Mouse (Mus musculus): ENCODE results near the gene Slc16a3. TPM values are rescaled to one million over a fixed set of nuclear protein-coding genes. Genes with fewer than 3 reads are reported as not detected.

Gene Slc16a3
- polyA plus RNA-seq, 1 experiment = 8.0 TPM

DNA sequence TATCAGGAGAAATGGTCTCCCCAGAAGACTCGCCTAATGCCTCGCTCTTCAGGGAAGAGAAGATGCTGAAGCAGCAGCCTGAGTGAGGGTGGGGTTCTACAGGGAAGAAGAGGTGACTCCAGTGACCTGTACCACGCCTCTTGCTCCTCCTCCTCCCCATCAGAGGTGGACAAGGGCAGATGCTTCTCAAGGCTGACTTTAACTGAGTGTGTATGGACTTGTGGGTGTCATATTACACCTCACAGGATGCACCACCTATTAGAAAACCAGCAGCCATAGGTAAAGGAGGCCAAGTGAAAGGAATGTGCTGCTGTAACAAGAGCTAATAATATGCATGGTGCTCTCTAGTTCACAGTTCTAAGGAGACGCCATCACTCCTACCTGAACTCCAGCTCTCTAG, 17.3 kb downstream of the Slc16a3 start:
- peaks cover 89% of the 10 kb centered on the region for H3K36me3 ChIP-seq (ENCODE audit: control insufficient read depth, insufficient read depth, low read length)
- H3K27ac ChIP-seq (ENCODE audit: control insufficient read depth, insufficient read depth, low read length) = no peak overlapping the region
- H3K4me1 ChIP-seq (replicated peaks; ENCODE audit: control insufficient read depth, insufficient read depth, low read length) = no peaks in the 10 kb centered on the region
- no peak for DNase-seq
- 95% methylated on average over 4 of the region's 4 CpGs for whole genome bisulfite sequencing
- TF ChIP-seq POLR2A (IDR thresholded peaks at IDR 0.05; ENCODE audit: control insufficient read depth, extremely low read depth, insufficient read depth, low read length, poor library complexity) (no peak), CTCF (IDR thresholded peaks at IDR 0.05; ENCODE audit: borderline replicate concordance, control insufficient read depth, extremely low read depth, insufficient read depth, low read length, poor library complexity) (no peak)
- no peaks in the 10 kb centered on the region for H3K27me3 ChIP-seq (ENCODE audit: control insufficient read depth, insufficient read depth, low read length)
- no peak overlapping the region for H3K4me3 ChIP-seq (ENCODE audit: control insufficient read depth, insufficient read depth, low read length)

DNA sequence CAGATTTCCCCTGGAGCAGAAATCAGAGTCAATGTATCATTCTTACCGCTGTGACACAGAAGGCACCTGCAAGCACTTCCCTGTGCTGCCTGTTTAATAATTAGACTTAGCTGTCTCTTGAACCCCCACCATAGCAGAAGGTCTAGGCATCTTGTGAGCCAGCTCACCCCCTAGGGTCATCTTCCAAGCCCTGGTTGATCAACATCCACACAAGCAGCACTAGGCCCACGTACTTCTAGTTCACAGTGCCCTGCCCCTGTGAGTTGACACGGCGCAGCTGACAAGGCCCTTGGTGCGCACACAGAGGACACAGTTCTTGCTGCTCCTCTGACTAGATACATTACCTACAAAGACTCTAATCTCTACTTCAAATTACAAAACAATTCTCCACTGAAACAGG, 21.5 kb downstream of the Slc16a3 start:
- peaks cover 99% of the 10 kb centered on the region for H3K36me3 ChIP-seq (ENCODE audit: control insufficient read depth, insufficient read depth, low read length)
- TF ChIP-seq POLR2A (IDR thresholded peaks at IDR 0.05; ENCODE audit: control insufficient read depth, extremely low read depth, insufficient read depth, low read length, poor library complexity) (no peak), CTCF (IDR thresholded peaks at IDR 0.05; ENCODE audit: borderline replicate concordance, control insufficient read depth, extremely low read depth, insufficient read depth, low read length, poor library complexity) (no peak)
- H3K4me1 ChIP-seq (replicated peaks; ENCODE audit: control insufficient read depth, insufficient read depth, low read length) = no peaks in the 10 kb centered on the region
- H3K27ac ChIP-seq (ENCODE audit: control insufficient read depth, insufficient read depth, low read length) = no peak overlapping the region
- WGBS = 99% methylated on average over 5 of the region's 5 CpGs
- no peak overlapping the region for H3K4me3 ChIP-seq (ENCODE audit: control insufficient read depth, insufficient read depth, low read length)
- DNase-seq = no peak
- no peaks in the 10 kb centered on the region for H3K27me3 ChIP-seq (ENCODE audit: control insufficient read depth, insufficient read depth, low read length)

DNA sequence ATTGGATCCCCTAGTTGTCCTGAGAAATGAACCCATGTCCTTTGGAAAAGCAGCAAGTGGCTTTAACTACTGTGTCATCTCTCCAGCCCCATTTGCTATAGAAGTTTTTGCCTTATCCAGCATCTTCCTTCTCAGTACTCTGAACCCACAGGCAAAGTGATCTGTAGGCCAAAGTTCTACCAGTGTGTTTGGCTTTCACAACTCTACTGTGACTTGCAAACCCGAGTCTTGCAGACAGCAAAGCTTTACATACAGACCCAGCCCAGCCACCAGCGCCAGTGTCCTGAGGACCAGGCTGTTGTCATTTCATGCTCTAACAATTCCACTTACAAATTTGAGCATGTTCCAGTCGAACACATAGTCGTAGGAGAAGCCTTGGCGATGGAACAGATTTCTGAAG, 23.0 kb downstream of the Slc16a3 start:
- no peak overlapping the region for H3K27ac ChIP-seq (ENCODE audit: control insufficient read depth, insufficient read depth, low read length)
- H3K36me3 ChIP-seq (ENCODE audit: control insufficient read depth, insufficient read depth, low read length) = peaks cover 97% of the 10 kb centered on the region
- TF ChIP-seq CTCF (IDR thresholded peaks at IDR 0.05; ENCODE audit: borderline replicate concordance, control insufficient read depth, extremely low read depth, insufficient read depth, low read length, poor library complexity) (no peak), POLR2A (IDR thresholded peaks at IDR 0.05; ENCODE audit: control insufficient read depth, extremely low read depth, insufficient read depth, low read length, poor library complexity) (no peak)
- no peaks in the 10 kb centered on the region for H3K4me1 ChIP-seq (replicated peaks; ENCODE audit: control insufficient read depth, insufficient read depth, low read length)
- no peak overlapping the region for H3K4me3 ChIP-seq (ENCODE audit: control insufficient read depth, insufficient read depth, low read length)
- WGBS = 97% methylated on average over 5 of the region's 5 CpGs
- H3K27me3 ChIP-seq (ENCODE audit: control insufficient read depth, insufficient read depth, low read length) = no peaks in the 10 kb centered on the region
- no peak for DNase-seq

GRCm38 (mm10) chr11:120973318-120973717, 25.0 kb downstream of the Slc16a3 start:
- no peak for DNase-seq
- TF ChIP-seq POLR2A (IDR thresholded peaks at IDR 0.05; ENCODE audit: control insufficient read depth, extremely low read depth, insufficient read depth, low read length, poor library complexity) (no peak), CTCF (IDR thresholded peaks at IDR 0.05; ENCODE audit: borderline replicate concordance, control insufficient read depth, extremely low read depth, insufficient read depth, low read length, poor library complexity) (no peak)
- no peaks in the 10 kb centered on the region for H3K4me1 ChIP-seq (replicated peaks; ENCODE audit: control insufficient read depth, insufficient read depth, low read length)
- H3K27me3 ChIP-seq (ENCODE audit: control insufficient read depth, insufficient read depth, low read length) = no peaks in the 10 kb centered on the region
- 90% methylated on average over 6 of the region's 6 CpGs for WGBS
- H3K27ac ChIP-seq (ENCODE audit: control insufficient read depth, insufficient read depth, low read length) = no peak overlapping the region
- no peak overlapping the region for H3K4me3 ChIP-seq (ENCODE audit: control insufficient read depth, insufficient read depth, low read length)
- peaks cover 94% of the 10 kb centered on the region for H3K36me3 ChIP-seq (ENCODE audit: control insufficient read depth, insufficient read depth, low read length)

- no peak for TF ChIP-seq CTCF (IDR thresholded peaks at IDR 0.05; ENCODE audit: borderline replicate concordance, control insufficient read depth, extremely low read depth, insufficient read depth, low read length, poor library complexity)
- no peak for TF ChIP-seq POLR2A (IDR thresholded peaks at IDR 0.05; ENCODE audit: control insufficient read depth, extremely low read depth, insufficient read depth, low read length, poor library complexity)
- Histone ChIP-seq H3K36me3 (ENCODE audit: control insufficient read depth, insufficient read depth, low read length) (peaks cover 88% of the 10 kb centered on the region), H3K27me3 (ENCODE audit: control insufficient read depth, insufficient read depth, low read length) (no peaks in the 10 kb centered on the region), H3K4me1 (replicated peaks; ENCODE audit: control insufficient read depth, insufficient read depth, low read length) (no peaks in the 10 kb centered on the region), H3K27ac (ENCODE audit: control insufficient read depth, insufficient read depth, low read length) (no peak overlapping the region), H3K4me3 (ENCODE audit: control insufficient read depth, insufficient read depth, low read length) (no peak overlapping the region)
- 93% methylated on average over 8 of the region's 8 CpGs for WGBS
- DNase-seq = no peak
Measured at GRCm38 (mm10) chr11:120979711-120980426, 31.6 kb downstream of the Slc16a3 start.

- H3K4me3 ChIP-seq (ENCODE audit: control insufficient read depth, insufficient read depth, low read length) = no peak overlapping the region
- no peaks in the 10 kb centered on the region for H3K4me1 ChIP-seq (replicated peaks; ENCODE audit: control insufficient read depth, insufficient read depth, low read length)
- no peak for TF ChIP-seq POLR2A (IDR thresholded peaks at IDR 0.05; ENCODE audit: control insufficient read depth, extremely low read depth, insufficient read depth, low read length, poor library complexity)
- TF ChIP-seq CTCF (IDR thresholded peaks at IDR 0.05; ENCODE audit: borderline replicate concordance, control insufficient read depth, extremely low read depth, insufficient read depth, low read length, poor library complexity) = no peak
- H3K27ac ChIP-seq (ENCODE audit: control insufficient read depth, insufficient read depth, low read length) = no peak overlapping the region
- 91% methylated on average over 9 of the region's 9 CpGs for WGBS
- DNase-seq = no peak
- H3K36me3 ChIP-seq (ENCODE audit: control insufficient read depth, insufficient read depth, low read length) = peaks cover 85% of the 10 kb centered on the region
- no peaks in the 10 kb centered on the region for H3K27me3 ChIP-seq (ENCODE audit: control insufficient read depth, insufficient read depth, low read length)
Measured at GRCm38 (mm10) chr11:120980427-120981035, 32.3 kb downstream of the Slc16a3 start.
